Mouse (Mus musculus) midbrain, embryonic 15.5 days (tissue): ENCODE measurements around the gene Gpnmb. TPM values are rescaled to one million over a fixed set of nuclear protein-coding genes. Genes with fewer than 3 reads are reported as not detected.

Experiments
- ATAC-seq: fragments of 200-750 bp; cut with Nextera tagmentation; replicated peaks from 2 replicates; pipeline ENCODE4 v1.8.0; 2017; ENCODE audit warnings: moderate TSS enrichment
- H3K27ac ChIP-seq: fragments of 300-500 bp; sonication (generic); 2 replicates; pipeline ENCODE4 v1.5.1; 2015; ENCODE audit warnings: mild to moderate bottlenecking, inconsistent platforms
- H3K27me3 ChIP-seq: fragments of 300-500 bp; sonication (generic); replicated peaks from 2 replicates; pipeline ENCODE4 v1.6.1; 2015; ENCODE audit warnings: inconsistent platforms
- H3K36me3 ChIP-seq: fragments of 300-500 bp; sonication (generic); replicated peaks from 2 replicates; pipeline ENCODE4 v1.6.1; 2015; ENCODE audit warnings: inconsistent platforms
- H3K4me1 ChIP-seq: fragments of 300-500 bp; sonication (generic); 2 replicates; pipeline ENCODE4 v1.6.1; 2015; ENCODE audit warnings: inconsistent platforms
- H3K4me2 ChIP-seq: fragments of 300-500 bp; sonication (generic); 2 replicates; pipeline ENCODE4 v1.6.1; 2015; ENCODE audit warnings: inconsistent platforms, mild to moderate bottlenecking, moderate library complexity
- H3K4me3 ChIP-seq: fragments of 300-500 bp; sonication (generic); 2 replicates; pipeline ENCODE4 v1.5.1; 2015; ENCODE audit warnings: mild to moderate bottlenecking, inconsistent platforms
- H3K9ac ChIP-seq: fragments of 300-500 bp; sonication (generic); 2 replicates; pipeline ENCODE4 v1.6.1; 2015; ENCODE audit warnings: mild to moderate bottlenecking, inconsistent platforms
- H3K9me3 ChIP-seq: fragments of 300-500 bp; sonication (generic); 2 replicates; pipeline ENCODE4 v1.6.1; 2016; ENCODE audit warnings: inconsistent platforms
- WGBS: fragments of 180-500 bp; shearing (Covaris S2); methylation state at CpG from one replicate; pipeline ENCODE4 v1.1.7; 2015; ENCODE audit warnings: mixed read lengths; 5-methylcytosine and 5-hydroxymethylcytosine counted together
- polyA plus RNA-seq: library from polyadenylated mRNA; unstranded; fragments of >200 nt; fragmentation: Nextera tagmentation; extraction: Ambion mirVana; gene quantifications from 2 replicates; pipeline ENCODE4 v1.2.1, GENCODE M21; 2015

The Gpnmb gene
- polyA plus RNA-seq, 1 experiment from 2014 or later: 0.36 TPM

DNA sequence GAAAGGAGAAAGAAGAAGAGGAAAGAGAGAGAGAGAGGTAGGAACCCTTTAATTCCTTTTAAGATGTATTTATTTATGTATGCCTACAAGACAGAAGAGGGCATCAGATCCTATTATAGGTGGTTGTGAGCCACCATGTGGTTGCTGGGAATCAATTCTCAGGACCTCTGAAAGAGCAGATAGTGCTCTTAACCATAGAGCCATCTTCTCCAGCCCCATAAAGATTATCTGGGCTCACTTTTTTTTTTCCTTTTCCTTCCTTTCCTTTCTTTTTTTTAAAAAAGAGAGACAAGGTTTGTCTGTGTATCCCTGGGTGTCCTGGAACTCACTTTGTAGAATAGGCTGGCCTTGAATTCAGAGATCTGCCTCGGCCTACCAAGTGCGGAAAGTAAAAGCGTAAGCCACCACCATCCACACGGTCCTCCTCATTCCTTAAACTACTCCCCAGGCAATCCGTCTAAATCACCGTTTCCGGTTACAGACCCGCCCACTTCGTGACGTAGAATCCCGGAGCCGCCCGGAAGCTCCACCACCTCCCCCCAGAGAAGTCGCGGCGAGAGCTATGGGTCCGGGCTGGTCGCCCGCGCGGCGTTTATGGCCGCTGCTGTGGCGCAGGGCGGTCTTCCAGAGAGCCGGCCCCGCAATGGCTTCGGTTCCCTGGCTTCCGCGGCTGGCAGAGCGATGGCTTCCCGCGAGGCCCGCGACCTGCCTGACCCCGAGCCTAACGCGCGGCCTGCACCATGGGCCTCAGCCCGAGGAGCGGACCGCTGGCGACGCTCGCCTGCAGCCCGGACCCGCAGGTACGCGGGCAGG is 37.2 kb downstream of the Gpnmb start, which contains the start of gene Malsu1:
Gene Malsu1 (plus strand): TSS at position 492 of the 813 bp plus-strand sequence.
- peaks cover 26% of the 10 kb centered on the region for H3K4me1 ChIP-seq
- ATAC-seq: peak; percentile 98
- under 1% methylated on average over 49 of the region's 49 CpGs for WGBS

DNA sequence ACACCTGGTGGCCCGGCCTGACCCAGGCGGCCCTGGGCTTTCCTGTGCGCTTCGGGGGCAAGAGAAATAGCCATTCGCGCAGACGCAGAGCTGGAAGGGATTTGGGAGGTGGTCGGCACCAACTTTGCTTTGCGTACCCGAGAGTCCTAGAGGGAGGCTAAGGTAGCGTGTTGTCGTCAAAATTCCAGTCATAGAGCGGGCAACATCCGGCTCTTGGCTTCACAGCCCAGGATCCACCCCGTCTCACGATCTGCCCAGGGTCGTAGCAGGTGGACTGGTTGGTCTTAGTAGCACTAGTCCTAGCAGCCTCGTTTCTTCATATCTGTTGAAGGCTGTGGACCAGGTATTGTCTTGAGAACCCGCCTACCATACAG is 37.8 kb downstream of the Gpnmb start:
- Histone ChIP-seq H3K9ac (peak overlapping the region; percentile 90), H3K9me3 (no peaks in the 10 kb centered on the region), H3K27ac (peak overlapping the region; percentile 83), H3K4me2 (peak overlapping the region; percentile 77), H3K27me3 (no peaks in the 10 kb centered on the region), H3K4me1 (peaks cover 26% of the 10 kb centered on the region), H3K36me3 (no peaks in the 10 kb centered on the region), H3K4me3 (peak overlapping the region; percentile 77)
- peak; percentile 76 for ATAC-seq
- 2% methylated on average over 19 of the region's 19 CpGs for WGBS

More for the DNA sequence above, 37.2 kb downstream of the Gpnmb start, which contains the start of gene Malsu1:
- Histone ChIP-seq H3K9me3 (no peaks in the 10 kb centered on the region), H3K4me2 (peak within 1 kb of the TSS; percentile 77), H3K36me3 (no peaks in the 10 kb centered on the region), H3K9ac (peak within 1 kb of the TSS; percentile 90), H3K27me3 (no peaks in the 10 kb centered on the region), H3K27ac (peak within 1 kb of the TSS; percentile 83), H3K4me3 (peak within 1 kb of the TSS; percentile 77)

DNA sequence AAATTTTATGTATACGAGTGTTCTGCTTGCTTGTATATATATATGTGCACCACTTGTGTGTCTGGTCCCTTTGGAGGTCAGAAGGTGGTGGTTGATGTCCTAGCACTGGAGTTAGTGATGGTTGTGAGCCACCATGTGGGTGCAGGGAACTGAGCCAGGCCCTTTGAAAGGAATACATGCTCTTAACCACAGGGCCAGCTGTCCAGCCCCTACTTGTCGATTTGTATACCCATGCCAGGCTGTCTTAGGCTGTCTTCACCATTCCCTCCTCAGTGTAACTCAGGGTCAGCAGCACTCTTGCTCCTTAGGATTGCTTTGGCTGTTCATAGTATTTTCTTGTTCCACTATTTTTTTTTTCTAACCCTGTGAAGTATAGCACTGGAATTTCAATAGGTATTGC is 41.5 kb downstream of the Gpnmb start:
- WGBS: 80% methylated on average over 2 of the region's 2 CpGs
- no peak for ATAC-seq
- no peaks in the 10 kb centered on the region for H3K36me3 ChIP-seq
- H3K27me3 ChIP-seq: no peaks in the 10 kb centered on the region
- no peak overlapping the region for H3K4me2 ChIP-seq
- no peak overlapping the region for H3K4me3 ChIP-seq
- H3K27ac ChIP-seq: no peak overlapping the region
- H3K4me1 ChIP-seq: peaks cover 26% of the 10 kb centered on the region
- H3K9ac ChIP-seq: no peak overlapping the region
- H3K9me3 ChIP-seq: no peaks in the 10 kb centered on the region

GRCm38 (mm10) chr6:49079313-49079712 is 43.0 kb downstream of the Gpnmb start:
- WGBS: 93% methylated on average over 1 of the region's 1 CpGs
- Histone ChIP-seq H3K36me3 (peaks cover 6% of the 10 kb centered on the region; the same call in 1 of the 2 replicates), H3K4me3 (no peak overlapping the region), H3K27me3 (no peaks in the 10 kb centered on the region), H3K9ac (no peak overlapping the region), H3K4me1 (peaks cover 21% of the 10 kb centered on the region), H3K9me3 (no peaks in the 10 kb centered on the region), H3K27ac (no peak overlapping the region), H3K4me2 (no peak overlapping the region)
- no peak for ATAC-seq

DNA sequence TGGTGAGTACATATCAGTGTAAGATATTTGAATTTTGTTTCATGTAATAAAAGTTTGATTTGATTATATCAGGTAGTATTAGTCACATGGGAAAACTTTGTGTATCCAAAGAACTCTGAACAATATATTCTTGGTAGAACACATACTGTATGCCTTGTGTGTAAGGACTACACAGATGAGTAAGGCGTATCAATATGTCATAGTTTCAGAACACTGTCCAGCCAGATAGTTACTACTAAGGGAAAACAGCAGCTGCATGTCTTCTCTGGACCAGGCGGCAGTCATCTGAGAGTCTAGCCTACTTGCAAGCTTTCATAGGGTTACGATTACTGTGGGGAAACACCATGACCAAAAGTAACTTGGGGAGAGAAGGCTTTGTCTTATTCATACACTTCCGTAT is 46.7 kb downstream of the Gpnmb start:
- H3K4me3 ChIP-seq: no peak overlapping the region
- no peaks in the 10 kb centered on the region for H3K4me1 ChIP-seq
- no peak overlapping the region for H3K4me2 ChIP-seq
- no peak for ATAC-seq
- H3K27me3 ChIP-seq: no peaks in the 10 kb centered on the region
- peaks cover 21% of the 10 kb centered on the region; the same call in 1 of the 2 replicates for H3K36me3 ChIP-seq
- H3K27ac ChIP-seq: no peak overlapping the region
- no peaks in the 10 kb centered on the region for H3K9me3 ChIP-seq
- WGBS: 93% methylated on average over 4 of the region's 4 CpGs
- no peak overlapping the region for H3K9ac ChIP-seq

DNA sequence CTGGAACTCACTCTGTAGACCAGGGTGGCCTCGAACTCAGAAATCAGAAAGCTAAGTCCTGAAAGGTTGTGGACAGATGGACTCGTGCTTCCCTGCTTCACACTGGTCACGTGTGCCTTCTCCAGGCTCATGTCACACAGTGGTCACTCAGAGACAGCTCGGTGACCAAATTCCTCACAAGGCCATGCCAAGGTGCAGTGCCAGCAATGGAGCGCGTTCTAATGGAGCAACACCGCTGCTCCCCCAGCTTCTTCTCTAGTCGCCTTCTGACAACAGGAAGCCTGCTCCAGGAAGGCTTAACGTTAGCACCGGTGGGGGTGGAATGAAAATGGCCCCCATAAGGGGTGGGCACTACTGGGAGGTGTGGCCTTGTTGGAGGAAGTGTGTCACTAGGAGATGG is 58.6 kb downstream of the Gpnmb start:
- H3K27ac ChIP-seq: no peak overlapping the region
- H3K4me1 ChIP-seq: peaks cover 11% of the 10 kb centered on the region; the same call in 1 of the 2 replicates
- H3K36me3 ChIP-seq: peaks cover 12% of the 10 kb centered on the region; the same call in 1 of the 2 replicates
- H3K27me3 ChIP-seq: no peaks in the 10 kb centered on the region
- 91% methylated on average over 10 of the region's 10 CpGs for WGBS
- no peak overlapping the region for H3K9ac ChIP-seq
- H3K4me3 ChIP-seq: no peak overlapping the region
- no peak overlapping the region for H3K4me2 ChIP-seq
- no peaks in the 10 kb centered on the region for H3K9me3 ChIP-seq
- no peak for ATAC-seq

GRCm38 (mm10) chr6:49096421-49096820 is 60.1 kb downstream of the Gpnmb start:
- ATAC-seq: 0 out of 2 replicates have a peak, but pooled peaks have one; percentile 10

GRCm38 (mm10) chr6:49096933-49097461 is 60.7 kb downstream of the Gpnmb start:
- ATAC-seq: 0 out of 2 replicates have a peak, but pooled peaks have one; percentile 26
- no peaks in the 10 kb centered on the region for H3K9me3 ChIP-seq
- no peak overlapping the region for H3K9ac ChIP-seq
- H3K27ac ChIP-seq: peak overlapping the region; percentile 34; the same call in 1 of the 2 replicates
- 42% methylated on average over 13 of the region's 13 CpGs for WGBS
- no peaks in the 10 kb centered on the region for H3K27me3 ChIP-seq
- no peak overlapping the region for H3K4me3 ChIP-seq
- H3K36me3 ChIP-seq: 0 out of 2 replicates have a peak, but pooled peaks cover 2% of the 10 kb centered on the region
- no peak overlapping the region for H3K4me2 ChIP-seq
- peaks cover 11% of the 10 kb centered on the region; the same call in 1 of the 2 replicates for H3K4me1 ChIP-seq

More at GRCm38 (mm10) chr6:49096421-49096820, 60.1 kb downstream of the Gpnmb start:
- Histone ChIP-seq H3K36me3 (peaks cover 8% of the 10 kb centered on the region; the same call in 1 of the 2 replicates), H3K9me3 (no peaks in the 10 kb centered on the region), H3K27me3 (no peaks in the 10 kb centered on the region), H3K9ac (no peak overlapping the region), H3K27ac (0 out of 2 replicates have a peak overlapping the region, but pooled peaks have one; percentile 34), H3K4me2 (no peak overlapping the region), H3K4me1 (peaks cover 11% of the 10 kb centered on the region; the same call in 1 of the 2 replicates), H3K4me3 (no peak overlapping the region)
- WGBS: 86% methylated on average over 7 of the region's 7 CpGs

DNA sequence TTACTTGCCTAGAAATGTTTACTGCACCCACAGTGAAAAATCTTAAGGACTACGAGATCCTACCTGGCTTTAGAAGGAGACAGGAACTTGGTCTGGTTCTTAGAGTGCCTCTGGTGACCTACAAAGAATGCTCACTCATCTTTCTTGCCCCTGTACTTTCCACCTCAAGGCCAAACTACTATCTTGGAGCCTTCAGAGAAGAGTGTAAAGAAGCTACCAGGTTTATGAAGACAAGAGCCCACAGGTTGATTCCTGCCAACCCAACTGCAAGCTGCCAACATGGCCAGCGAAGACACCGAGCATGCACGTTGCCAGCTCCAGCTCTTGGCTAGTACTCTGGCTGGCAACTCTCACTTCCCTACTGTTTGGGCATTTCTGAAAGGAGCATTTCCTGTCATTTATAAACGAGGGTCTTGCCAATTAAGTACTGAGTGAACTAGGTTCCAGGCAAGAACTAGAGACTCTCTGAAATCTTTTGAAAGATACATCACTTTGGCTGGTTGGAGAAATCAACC is 61.3 kb downstream of the Gpnmb start:
- Histone ChIP-seq H3K9ac (no peak overlapping the region), H3K27ac (peak overlapping the region; percentile 34; the same call in 1 of the 2 replicates), H3K36me3 (peaks cover 4% of the 10 kb centered on the region; the same call in 1 of the 2 replicates), H3K27me3 (no peaks in the 10 kb centered on the region), H3K4me3 (no peak overlapping the region), H3K9me3 (no peaks in the 10 kb centered on the region), H3K4me1 (peaks cover 11% of the 10 kb centered on the region; the same call in 1 of the 2 replicates), H3K4me2 (no peak overlapping the region)
- 82% methylated on average over 5 of the region's 5 CpGs for WGBS
- no peak for ATAC-seq

GRCm38 (mm10) chr6:49099086-49099485 is 62.7 kb downstream of the Gpnmb start:
- no peak overlapping the region for H3K4me3 ChIP-seq
- peaks cover 11% of the 10 kb centered on the region; the same call in 1 of the 2 replicates for H3K4me1 ChIP-seq
- H3K4me2 ChIP-seq: no peak overlapping the region
- 88% methylated on average over 1 of the region's 1 CpGs for WGBS
- H3K36me3 ChIP-seq: peaks cover 7% of the 10 kb centered on the region; the same call in 1 of the 2 replicates
- H3K27ac ChIP-seq: no peak overlapping the region
- H3K9me3 ChIP-seq: no peaks in the 10 kb centered on the region
- H3K27me3 ChIP-seq: no peaks in the 10 kb centered on the region
- no peak overlapping the region for H3K9ac ChIP-seq
- no peak for ATAC-seq

DNA sequence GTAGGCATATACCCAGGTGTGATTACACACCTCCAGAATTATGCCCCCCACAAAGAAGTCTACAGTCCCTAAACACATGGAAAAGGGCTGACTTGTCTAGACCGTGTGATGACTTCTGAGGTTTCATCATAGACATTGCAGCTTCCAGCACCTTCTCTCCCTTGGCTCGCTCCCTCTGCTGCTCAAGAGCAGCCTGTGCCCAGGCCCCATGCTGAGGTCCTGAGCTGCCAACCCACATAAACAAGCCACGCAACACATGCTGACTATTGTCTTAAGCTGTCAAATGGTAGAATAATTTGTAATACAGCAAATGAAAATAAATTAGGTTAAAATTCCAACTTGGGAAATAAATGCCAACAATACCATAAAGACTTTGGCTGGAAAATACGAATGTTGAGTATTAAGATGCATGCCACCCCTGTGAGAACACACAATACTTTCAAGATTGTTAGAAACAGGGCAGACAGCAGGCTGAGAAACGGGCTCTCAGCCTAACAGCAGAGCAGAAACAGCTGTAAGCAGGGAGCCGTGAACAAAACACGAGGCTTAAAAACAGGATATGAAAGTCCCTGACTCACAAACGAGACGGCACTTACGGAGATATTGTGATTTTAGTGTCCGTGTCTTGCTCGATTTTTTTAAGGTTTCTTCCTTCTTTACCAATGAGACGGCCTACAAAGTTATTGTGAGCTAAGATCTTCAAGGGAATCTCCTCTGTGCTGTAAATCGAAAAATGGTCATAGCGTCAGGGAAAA is 70.6 kb downstream of the Gpnmb start:
- Histone ChIP-seq H3K4me3 (no peak overlapping the region), H3K27ac (no peak overlapping the region), H3K4me1 (no peaks in the 10 kb centered on the region), H3K36me3 (peaks cover 5% of the 10 kb centered on the region), H3K9me3 (no peaks in the 10 kb centered on the region), H3K27me3 (no peaks in the 10 kb centered on the region), H3K4me2 (no peak overlapping the region), H3K9ac (no peak overlapping the region)
- 92% methylated on average over 15 of the region's 15 CpGs for WGBS
- ATAC-seq: no peak
